Mouse (Mus musculus) intestine, postnatal 0 days (tissue): ENCODE data around the gene Zfp965. TPM values are rescaled to one million over a fixed set of nuclear protein-coding genes. Genes with fewer than 3 reads are reported as not detected.
"Not testable (repeated sequence)": the region's sequence is repeated elsewhere in the genome, so short reads cannot be mapped to it uniquely, and the experiment has no call there.

Source experiments
- ATAC-seq: fragments of 200-750 bp; cut with Nextera tagmentation; 2 replicates; pipeline ENCODE4 v1.8.0; 2017; ENCODE audit warnings: mild to moderate bottlenecking, moderate TSS enrichment, moderate library complexity
- H3K27ac ChIP-seq: fragments of 300-500 bp; sonication (generic); 2 replicates; pipeline ENCODE4 v1.5.1; 2014; ENCODE audit warnings: mild to moderate bottlenecking, low read depth, low read length, moderate library complexity
- H3K27me3 ChIP-seq: fragments of 300-500 bp; sonication (generic); replicated peaks from 2 replicates; pipeline ENCODE4 v1.6.1; 2014; ENCODE audit warnings: low read length, mixed read lengths; ENCODE audit not compliant: control insufficient read depth, insufficient read depth
- H3K36me3 ChIP-seq: fragments of 300-500 bp; sonication (generic); 2 replicates; pipeline ENCODE4 v1.6.1; 2014; ENCODE audit warnings: mild to moderate bottlenecking, moderate library complexity; ENCODE audit not compliant: control insufficient read depth, insufficient read depth
- H3K4me1 ChIP-seq: fragments of 300-500 bp; sonication (generic); replicated peaks from 2 replicates; pipeline ENCODE4 v1.6.1; 2014; ENCODE audit warnings: antibody characterized with exemption, low read length, mixed read lengths; ENCODE audit not compliant: control insufficient read depth, insufficient read depth
- H3K4me2 ChIP-seq: fragments of 300-500 bp; sonication (generic); replicated peaks from 2 replicates; pipeline ENCODE4 v1.6.1; 2014; ENCODE audit warnings: low read depth, mild to moderate bottlenecking, moderate library complexity
- H3K4me3 ChIP-seq: fragments of 300-500 bp; sonication (generic); 2 replicates; pipeline ENCODE4 v1.5.1; 2014; ENCODE audit warnings: low read depth, low read length
- H3K9ac ChIP-seq: fragments of 300-500 bp; sonication (generic); 2 replicates; pipeline ENCODE4 v1.6.1; 2014; ENCODE audit warnings: mild to moderate bottlenecking, low read depth, low read length
- H3K9me3 ChIP-seq: fragments of 300-500 bp; sonication (generic); 2 replicates; pipeline ENCODE4 v1.6.1; 2016; ENCODE audit warnings: mixed run types; ENCODE audit not compliant: control insufficient read depth
- WGBS: fragments of 180-500 bp; shearing (Covaris S2); extraction: QIAGEN DNeasy Blood & Tissue Kit; methylation state at CpG from one replicate; pipeline ENCODE4 v1.1.7; 2014; 5-methylcytosine and 5-hydroxymethylcytosine counted together
- polyA plus RNA-seq: library from polyadenylated mRNA; unstranded; fragments of >200 nt; fragmentation: Nextera tagmentation; extraction: Ambion mirVana; gene quantifications from 2 replicates; pipeline ENCODE4 v1.2.1, GENCODE M21; 2015

The Zfp965 gene
- 2.9 and 4.8 TPM in 2 replicates for polyA plus RNA-seq

DNA sequence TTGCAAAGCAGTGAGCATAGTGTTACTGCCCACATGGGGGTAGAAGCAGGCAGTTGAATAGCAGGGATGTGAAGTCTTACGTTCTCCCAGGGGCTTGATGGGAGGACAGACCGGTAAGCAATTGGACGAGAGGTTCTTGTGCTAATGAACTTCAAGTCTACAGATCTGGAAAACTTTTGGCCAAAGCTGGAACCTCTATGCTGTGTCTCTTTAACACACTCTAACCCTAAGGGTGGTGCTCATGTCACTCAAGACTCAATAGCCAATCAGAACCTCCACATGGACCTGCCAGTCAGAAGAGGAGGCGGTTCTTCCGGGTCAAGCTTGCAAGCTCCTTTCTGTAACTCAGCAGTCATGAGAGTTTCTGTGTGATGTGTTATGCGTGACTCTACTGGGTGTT is at the start of gene Zfp965:
TSS of gene Zfp965 (plus strand) at position 301 of the 400 bp plus-strand sequence.
- H3K9me3 ChIP-seq, H3K9ac ChIP-seq, H3K27me3 ChIP-seq, H3K4me1 ChIP-seq, H3K36me3 ChIP-seq, H3K27ac ChIP-seq, H3K4me2 ChIP-seq, ATAC-seq, H3K4me3 ChIP-seq: not testable (repeated sequence)
- WGBS, result no CpG with 5 or more reads among the region's 6 CpGs

GRCm38 (mm10) chr2:175435707-175436106 is 34.1 kb upstream of the Zfp965 start, which contains the start of gene Gm4724:
Gm4724 (minus strand) TSS chr2:175435807.
- H3K27me3 ChIP-seq, H3K4me2 ChIP-seq, ATAC-seq, H3K9me3 ChIP-seq, H3K4me1 ChIP-seq, H3K4me3 ChIP-seq, H3K36me3 ChIP-seq, H3K9ac ChIP-seq, H3K27ac ChIP-seq: not testable (repeated sequence)
- no CpG with 5 or more reads among the region's 4 CpGs for WGBS

Other genes with a start within 250 kb of the Zfp965 start
- 0.41 TPM in 1 of 2 replicates, not detected in the other for gene Gm14440, start 194.9 kb upstream of the Zfp965 start, polyA plus RNA-seq
- 4.9 and 5.5 TPM in 2 replicates for gene Gm4631, start 131.8 kb upstream of the Zfp965 start, polyA plus RNA-seq
- gene Zfp968, start 97.5 kb upstream of the Zfp965 start, polyA plus RNA-seq, result 2.0 and 2.1 TPM in 2 replicates
- gene Gm4724, start 34.2 kb upstream of the Zfp965 start, polyA plus RNA-seq, result 2.9 and 4.8 TPM in 2 replicates
- gene Gm11007, start 174.0 kb downstream of the Zfp965 start, polyA plus RNA-seq, result 1.6 TPM in 1 of 2 replicates, not detected in the other
- gene Zfp969, start 233.7 kb downstream of the Zfp965 start, polyA plus RNA-seq, result 22.9 and 23.3 TPM in 2 replicates